Mouse (Mus musculus) liver, embryonic 16.5 days (tissue): Measurements from ENCODE around the gene Golga4. TPM values are rescaled to one million over a fixed set of nuclear protein-coding genes. Genes with fewer than 3 reads are reported as not detected.
A peak's percentile ranks its signal among the peaks of the same experiment; 100 is the strongest.

Experiments
- ATAC-seq: fragments of 200-750 bp; cut with Nextera tagmentation; 2 replicates; pipeline ENCODE4 v1.8.0; 2017; ENCODE audit warnings: low read depth, mild to moderate bottlenecking, moderate number of reproducible peaks, moderate library complexity
- H3K27ac ChIP-seq: fragments of 300-500 bp; sonication (generic); 2 replicates; pipeline ENCODE4 v1.5.1; 2014; ENCODE audit warnings: mild to moderate bottlenecking, low read length
- H3K27me3 ChIP-seq: fragments of 300-500 bp; sonication (generic); 2 replicates; pipeline ENCODE4 v1.6.1; 2014; ENCODE audit warnings: low read depth, low read length, mixed read lengths; ENCODE audit not compliant: control insufficient read depth, insufficient read depth
- H3K36me3 ChIP-seq: fragments of 300-500 bp; sonication (generic); 2 replicates; pipeline ENCODE4 v1.6.1; 2014; ENCODE audit warnings: mild to moderate bottlenecking; ENCODE audit not compliant: control insufficient read depth, insufficient read depth
- H3K4me1 ChIP-seq: fragments of 300-500 bp; sonication (generic); 2 replicates; pipeline ENCODE4 v1.6.1; 2014; ENCODE audit warnings: low read depth, low read length, mixed read lengths; ENCODE audit not compliant: control insufficient read depth
- H3K4me2 ChIP-seq: fragments of 300-500 bp; sonication (generic); 2 replicates; pipeline ENCODE4 v1.6.1; 2014; ENCODE audit warnings: low read depth, low read length, mixed read lengths
- H3K4me3 ChIP-seq: fragments of 300-500 bp; sonication (generic); 2 replicates; pipeline ENCODE4 v1.5.1; 2014; ENCODE audit warnings: low read depth, mild to moderate bottlenecking, low read length
- H3K9ac ChIP-seq: fragments of 300-500 bp; sonication (generic); 2 replicates; pipeline ENCODE4 v1.6.1; 2014; ENCODE audit warnings: low read depth, low read length
- H3K9me3 ChIP-seq: fragments of 300-500 bp; sonication (generic); replicated peaks from 2 replicates; pipeline ENCODE4 v1.6.1; 2016; ENCODE audit warnings: low read length; ENCODE audit not compliant: control insufficient read depth
- WGBS: fragments of 180-500 bp; shearing (Covaris S2); extraction: QIAGEN DNeasy Blood & Tissue Kit; methylation state at CpG from one replicate; pipeline ENCODE4 v1.1.7; 2014; ENCODE audit not compliant: insufficient replicate concordance; 5-methylcytosine and 5-hydroxymethylcytosine counted together
- polyA plus RNA-seq: library from polyadenylated mRNA; unstranded; fragments of >200 nt; fragmentation: Nextera tagmentation; extraction: Ambion mirVana; gene quantifications from 2 replicates; pipeline ENCODE4 v1.2.1, GENCODE M21; 2015

Golga4 gene
- polyA plus RNA-seq, 1 experiment from 2014 or later = 13.7 TPM

- 86% methylated on average over 24 of the region's 24 CpGs for WGBS
- 0 out of 2 replicates have a peak, but pooled peaks have one; percentile 11 for ATAC-seq
- Histone ChIP-seq H3K9ac (no peak overlapping the region), H3K4me3 (no peak overlapping the region), H3K27me3 (no peaks in the 10 kb centered on the region), H3K27ac (no peak overlapping the region), H3K9me3 (no peaks in the 10 kb centered on the region), H3K4me2 (no peak overlapping the region), H3K4me1 (no peaks in the 10 kb centered on the region), H3K36me3 (peaks cover 13% of the 10 kb centered on the region)
Measured at GRCm38 (mm10) chr9:118556951-118557780, 51.1 kb downstream of the Golga4 start.

GRCm38 (mm10) chr9:118563356-118563755 is 57.3 kb downstream of the Golga4 start:
- Histone ChIP-seq H3K4me1 (no peaks in the 10 kb centered on the region), H3K4me3 (no peak overlapping the region), H3K9ac (no peak overlapping the region), H3K4me2 (no peak overlapping the region), H3K27me3 (no peaks in the 10 kb centered on the region), H3K27ac (no peak overlapping the region), H3K36me3 (peaks cover 28% of the 10 kb centered on the region), H3K9me3 (no peaks in the 10 kb centered on the region)
- 84% methylated on average over 11 of the region's 11 CpGs for WGBS
- no peak for ATAC-seq

- H3K27me3 ChIP-seq = no peaks in the 10 kb centered on the region
- 84% methylated on average over 7 of the region's 7 CpGs for WGBS
- no peak overlapping the region for H3K4me2 ChIP-seq
- H3K9me3 ChIP-seq = no peaks in the 10 kb centered on the region
- no peak overlapping the region for H3K4me3 ChIP-seq
- H3K4me1 ChIP-seq = no peaks in the 10 kb centered on the region
- H3K36me3 ChIP-seq = peaks cover 28% of the 10 kb centered on the region
- H3K27ac ChIP-seq = no peak overlapping the region
- H3K9ac ChIP-seq = no peak overlapping the region
- no peak for ATAC-seq
Measured at GRCm38 (mm10) chr9:118563866-118564265, 57.8 kb downstream of the Golga4 start.

GRCm38 (mm10) chr9:118564696-118565095 is 58.6 kb downstream of the Golga4 start:
- Histone ChIP-seq H3K9ac (no peak overlapping the region), H3K27me3 (no peaks in the 10 kb centered on the region), H3K4me2 (no peak overlapping the region), H3K4me1 (no peaks in the 10 kb centered on the region), H3K27ac (no peak overlapping the region), H3K4me3 (no peak overlapping the region), H3K36me3 (peaks cover 35% of the 10 kb centered on the region), H3K9me3 (no peaks in the 10 kb centered on the region)
- no peak for ATAC-seq
- 89% methylated on average over 16 of the region's 16 CpGs for WGBS

GRCm38 (mm10) chr9:118569328-118569727 is 63.3 kb downstream of the Golga4 start:
- Histone ChIP-seq H3K4me3 (no peak overlapping the region), H3K9me3 (no peaks in the 10 kb centered on the region), H3K4me1 (no peaks in the 10 kb centered on the region), H3K9ac (no peak overlapping the region), H3K36me3 (peaks cover 26% of the 10 kb centered on the region), H3K27ac (no peak overlapping the region), H3K4me2 (no peak overlapping the region), H3K27me3 (no peaks in the 10 kb centered on the region)
- ATAC-seq = no peak
- WGBS = 83% methylated on average over 6 of the region's 6 CpGs

- Histone ChIP-seq H3K9me3 (no peaks in the 10 kb centered on the region), H3K9ac (no peak overlapping the region), H3K4me3 (no peak overlapping the region), H3K36me3 (peaks cover 23% of the 10 kb centered on the region), H3K27me3 (no peaks in the 10 kb centered on the region), H3K4me1 (no peaks in the 10 kb centered on the region), H3K27ac (no peak overlapping the region), H3K4me2 (no peak overlapping the region)
- no peak for ATAC-seq
- 71% methylated on average over 4 of the region's 4 CpGs for WGBS
Measured at GRCm38 (mm10) chr9:118570865-118571264, 64.8 kb downstream of the Golga4 start.

GRCm38 (mm10) chr9:118571701-118572100 is 65.6 kb downstream of the Golga4 start:
- no peak overlapping the region for H3K9ac ChIP-seq
- no peak for ATAC-seq
- 64% methylated on average over 4 of the region's 4 CpGs for WGBS
- no peak overlapping the region for H3K4me3 ChIP-seq
- no peak overlapping the region for H3K27ac ChIP-seq
- H3K36me3 ChIP-seq = peaks cover 20% of the 10 kb centered on the region
- H3K27me3 ChIP-seq = no peaks in the 10 kb centered on the region
- H3K4me1 ChIP-seq = no peaks in the 10 kb centered on the region
- no peak overlapping the region for H3K4me2 ChIP-seq
- no peaks in the 10 kb centered on the region for H3K9me3 ChIP-seq

- 69% methylated on average over 5 of the region's 5 CpGs for WGBS
- Histone ChIP-seq H3K27me3 (no peaks in the 10 kb centered on the region), H3K36me3 (peaks cover 14% of the 10 kb centered on the region)
Measured at GRCm38 (mm10) chr9:118574911-118575310, 68.8 kb downstream of the Golga4 start.

GRCm38 (mm10) chr9:118580371-118580770 is 74.3 kb downstream of the Golga4 start:
- no peak for ATAC-seq
- H3K27me3 ChIP-seq = no peaks in the 10 kb centered on the region
- no peaks in the 10 kb centered on the region for H3K9me3 ChIP-seq
- H3K4me3 ChIP-seq = no peak overlapping the region
- no peak overlapping the region for H3K9ac ChIP-seq
- H3K27ac ChIP-seq = no peak overlapping the region
- no peaks in the 10 kb centered on the region for H3K4me1 ChIP-seq
- 78% methylated on average over 6 of the region's 6 CpGs for WGBS
- H3K4me2 ChIP-seq = no peak overlapping the region
- peaks cover 5% of the 10 kb centered on the region for H3K36me3 ChIP-seq

More at GRCm38 (mm10) chr9:118574911-118575310, 68.8 kb downstream of the Golga4 start:
- H3K4me3 ChIP-seq = no peak overlapping the region
- ATAC-seq = no peak
- H3K9ac ChIP-seq = no peak overlapping the region
- no peaks in the 10 kb centered on the region for H3K9me3 ChIP-seq
- no peaks in the 10 kb centered on the region for H3K4me1 ChIP-seq
- H3K27ac ChIP-seq = no peak overlapping the region
- no peak overlapping the region for H3K4me2 ChIP-seq
